17 mouse cellular contexts compared by ENCODE assay signal in genomic region chr5:92220287-92220902, GRCm38 (mm10). TPM values are rescaled to one million over a fixed set of nuclear protein-coding genes. Genes with fewer than 3 reads are reported as not detected.
DNase-seq lines count a peak whose midpoint lies in the region; ATAC-seq and TF ChIP-seq lines count a peak whose summit lies in the region.
"Had no signal": no experiment of that assay in that cellular context is flagged by ENCODE, and none has a peak within 500 bp of the region (broad histone marks: within the 10 kb centered on the region; RNA-seq: fewer than 3 reads in every experiment).

No protein-coding gene starts in this region.

- TF ChIP-seq POLR2A in myocyte (IDR thresholded peaks at IDR 0.05; ENCODE audit: insufficient read length, low read depth): no peak

- no peak overlapping the region for H3ac ChIP-seq in myocyte (ENCODE audit: control insufficient read depth, insufficient read length)

- H3K4me2 ChIP-seq in myocyte (ENCODE audit: low read depth): peak overlapping the region; percentile 68
- H3K4me2 ChIP-seq: embryonic facial prominence, embryonic 13.5 days; heart, embryonic 12.5 days had no signal

- H3K36me3 ChIP-seq in myocyte (ENCODE audit: control insufficient read depth, insufficient read depth): no peaks in the 10 kb centered on the region
- H3K36me3 ChIP-seq: embryonic facial prominence, embryonic 13.5 days; heart, embryonic 12.5 days had no signal

- no peaks in the 10 kb centered on the region for H3K79me2 ChIP-seq in myocyte (ENCODE audit: control insufficient read depth, insufficient read depth)

- DNase-seq in cerebellum, adult 9-10 months: peak; percentile 7
- peak; percentile 8 for DNase-seq in lung, postnatal 10 days
- DNase-seq in lung, postnatal 25 days (ENCODE audit: low spot score): no peak
- peak; percentile 60 to 71 for DNase-seq in cerebellum, postnatal 10 days
- no peak for DNase-seq in left cerebral cortex, adult 11 months (ENCODE audit: low spot score)
- no peak for DNase-seq in thymus, postnatal 10 days (ENCODE audit: low spot score in 2 of 2)
- DNase-seq: forebrain, postnatal 0 days; thymus, adult 18-20 months had no signal

- H3K4me3 ChIP-seq in myocyte: no peak overlapping the region
- H3K4me3 ChIP-seq: embryonic facial prominence, embryonic 13.5 days; heart, embryonic 12.5 days had no signal

- H3K27me3 ChIP-seq in myocyte (ENCODE audit: control insufficient read depth, insufficient read depth, insufficient read length): no peaks in the 10 kb centered on the region
- H3K27me3 ChIP-seq: embryonic facial prominence, embryonic 13.5 days; heart, embryonic 12.5 days had no signal

- ATAC-seq in cerebellum, adult (ENCODE audit: insufficient number of reproducible peaks, low FRiP score, low TSS enrichment): no peak
- ATAC-seq: CD4-positive, CD25-positive, alpha-beta regulatory T cell, adult 4 months; hindbrain, embryonic 16.5 days had no signal

TF ChIP-seq in myocyte, 11 proteins besides CTCF, POLR2A, EP300 and RAD21:
- no peak for TF ChIP-seq MYOD1 (IDR thresholded peaks at IDR 0.05; ENCODE audit: control insufficient read depth in 1 of 3, insufficient read length in 2 of 3, low read depth in 2 of 3)
TF ChIP-seq in myocyte: peak in this region for 0.

RNA-seq across cellular contexts. Expression of gene U90926, which starts 5.2 kb away (rescaled TPM):
- not detected for polyA plus RNA-seq in myocyte (2012; fragmentation: generic; extraction: Trizol)
- polyA plus RNA-seq: brain, embryonic 14.5 days; CD4-positive, CD25-positive, alpha-beta regulatory T cell, adult 4 months; embryonic facial prominence, embryonic 13.5 days; forebrain, postnatal 0 days; heart, embryonic 12.5 days; hindbrain, embryonic 16.5 days; liver, embryonic 16.5 days; midbrain, embryonic 16.5 days had no signal

RNA-seq across cellular contexts. Expression of gene Ppef2, which starts 35.7 kb away (rescaled TPM):
- polyA plus RNA-seq in myocyte (2012; fragmentation: generic; extraction: Trizol): 0.18 TPM
- polyA plus RNA-seq: heart, embryonic 12.5 days; liver, embryonic 16.5 days had no signal

RNA-seq across cellular contexts. Expression of gene Naaa, which starts 57.6 kb away (rescaled TPM):
- 6.2 TPM for polyA plus RNA-seq in myocyte (2012; fragmentation: generic; extraction: Trizol)

Comparison
In these comparisons a context has a peak if more than half of its experiments do, and no peak if none do; other contexts are left out.
1. DNase-seq: peak in cerebellum, adult 9-10 months (single experiment), lung, postnatal 10 days (single experiment) and cerebellum, postnatal 10 days (2 of 2); none in lung, postnatal 25 days (single experiment), left cerebral cortex, adult 11 months (single experiment) and thymus, postnatal 10 days (0 of 2).